Mouse (Mus musculus) c-Kit-positive CD71-positive TER-119-positive erythroid progenitor cells, embryonic 14.5 days (primary cell): ENCODE measurements at regions not wholly inside any gene's neighbourhood (a gene's known extent, or its start where the extent isn't known, plus 50 kb on each side); places are given as distances from the start of the nearest gene placed in this dataset.

Source experiments
- DNase-seq: peaks from one replicate; pipeline ENCODE4 v3.0.0-alpha.2; 2013; ENCODE audit warnings: low spot score

- DNase-seq, result peak; percentile 48
Measured at GRCm38 (mm10) chr3:121104571-121105407, 66.7 kb downstream of the Rwdd3 start.

- DNase-seq, result no peak
Measured at GRCm38 (mm10) chr3:121102871-121103270, 68.6 kb downstream of the Rwdd3 start.

GRCm38 (mm10) chr3:121102120-121102519 lies 69.4 kb downstream of the Rwdd3 start:
- DNase-seq, result no peak

GRCm38 (mm10) chr3:121100211-121100860 lies 71.2 kb downstream of the Rwdd3 start:
- no peak for DNase-seq

- no peak for DNase-seq
Measured at GRCm38 (mm10) chr3:121093509-121093908, 78.0 kb downstream of the Rwdd3 start.

GRCm38 (mm10) chr3:121088724-121089123 lies 82.8 kb downstream of the Rwdd3 start:
- no peak for DNase-seq

- no peak for DNase-seq
Measured at GRCm38 (mm10) chr3:121068676-121069075, 102.8 kb downstream of the Rwdd3 start.

- DNase-seq, result no peak
Measured at GRCm38 (mm10) chr3:121035904-121036549, 135.5 kb downstream of the Rwdd3 start.

GRCm38 (mm10) chr3:121025546-121026157 lies 145.8 kb downstream of the Rwdd3 start:
- DNase-seq, result no peak

GRCm38 (mm10) chr3:121024810-121025209 lies 146.7 kb downstream of the Rwdd3 start:
- DNase-seq, result no peak

GRCm38 (mm10) chr3:121021126-121021848 lies 150.2 kb downstream of the Rwdd3 start:
- no peak for DNase-seq

GRCm38 (mm10) chr3:121009223-121009622 lies 162.3 kb downstream of the Rwdd3 start:
- DNase-seq, result no peak

- DNase-seq, result no peak
Measured at GRCm38 (mm10) chr3:120983556-120984270, 187.8 kb downstream of the Rwdd3 start.

GRCm38 (mm10) chr3:120982795-120983555 lies 188.5 kb downstream of the Rwdd3 start:
- DNase-seq, result no peak

GRCm38 (mm10) chr3:120982218-120982617 lies 189.3 kb downstream of the Rwdd3 start:
- DNase-seq, result no peak

- DNase-seq, result no peak
Measured at GRCm38 (mm10) chr3:120970746-120971466, 200.6 kb downstream of the Rwdd3 start.

- no peak for DNase-seq
Measured at GRCm38 (mm10) chr3:120946906-120947305, 224.6 kb downstream of the Rwdd3 start.

GRCm38 (mm10) chr3:120934401-120934800 lies 237.1 kb downstream of the Rwdd3 start:
- no peak for DNase-seq

GRCm38 (mm10) chr3:120920351-120920750 lies 251.1 kb downstream of the Rwdd3 start:
- DNase-seq, result no peak

GRCm38 (mm10) chr3:120898931-120899330 lies 272.6 kb downstream of the Rwdd3 start:
- no peak for DNase-seq
